Mouse (Mus musculus) lung, postnatal 0 days (tissue): ENCODE data around the gene Cdk6. TPM values are rescaled to one million over a fixed set of nuclear protein-coding genes. Genes with fewer than 3 reads are reported as not detected.
A peak's percentile ranks its signal among the peaks of the same experiment; 100 is the strongest.
"Not testable (repeated sequence)": the region's sequence is repeated elsewhere in the genome, so short reads cannot be mapped to it uniquely, and the experiment has no call there.

Source experiments
- ATAC-seq: fragments of 200-750 bp; cut with Nextera tagmentation; 2 replicates; pipeline ENCODE4 v1.8.0; 2017; ENCODE audit warnings: moderate library complexity
- DNase-seq: peaks from one replicate; pipeline ENCODE4 v3.0.0-alpha.2; 2016; ENCODE audit warnings: low spot score
- H3K27ac ChIP-seq: fragments of 300-500 bp; sonication (generic); 2 replicates; pipeline ENCODE4 v1.5.1; 2014; ENCODE audit warnings: antibody characterized with exemption, mild to moderate bottlenecking, low read length, mixed read lengths
- H3K27me3 ChIP-seq: fragments of 300-500 bp; sonication (generic); replicated peaks from 2 replicates; pipeline ENCODE4 v1.6.1; 2014; ENCODE audit warnings: low read length, mixed read lengths; ENCODE audit not compliant: insufficient read depth
- H3K36me3 ChIP-seq: fragments of 300-500 bp; sonication (generic); 2 replicates; pipeline ENCODE4 v1.6.1; 2014; ENCODE audit warnings: low read length, mixed read lengths; ENCODE audit not compliant: insufficient read depth
- H3K4me1 ChIP-seq: fragments of 300-500 bp; sonication (generic); 2 replicates; pipeline ENCODE4 v1.6.1; 2014; ENCODE audit warnings: antibody characterized with exemption, low read depth, low read length, mixed read lengths; ENCODE audit not compliant: insufficient read depth
- H3K4me2 ChIP-seq: fragments of 300-500 bp; sonication (generic); replicated peaks from 2 replicates; pipeline ENCODE4 v1.6.1; 2014; ENCODE audit warnings: low read depth, mild to moderate bottlenecking, low read length, moderate library complexity, mixed read lengths
- H3K4me3 ChIP-seq: fragments of 300-500 bp; sonication (generic); 2 replicates; pipeline ENCODE4 v1.5.1; 2014; ENCODE audit warnings: low read depth, low read length
- H3K9ac ChIP-seq: fragments of 300-500 bp; sonication (generic); replicated peaks from 2 replicates; pipeline ENCODE4 v1.6.1; 2014; ENCODE audit warnings: low read depth, mild to moderate bottlenecking
- H3K9me3 ChIP-seq: fragments of 300-500 bp; sonication (generic); 2 replicates; pipeline ENCODE4 v1.6.1; 2016; ENCODE audit warnings: low read length, mixed read lengths
- CTCF ChIP-seq: IDR thresholded peaks from 2 replicates; pipeline ENCODE4 v1.5.1; 2016; ENCODE audit warnings: antibody characterized with exemption, mild to moderate bottlenecking
- EP300 ChIP-seq: IDR thresholded peaks from 2 replicates; pipeline ENCODE4 v1.6.1; 2016; ENCODE audit warnings: antibody characterized with exemption, mild to moderate bottlenecking, control low read depth
- WGBS: fragments of 180-500 bp; shearing (Covaris S2); extraction: QIAGEN DNeasy Blood & Tissue Kit; methylation state at CpG from one replicate; pipeline ENCODE4 v1.1.7; 2014; 5-methylcytosine and 5-hydroxymethylcytosine counted together
- polyA plus RNA-seq: library from polyadenylated mRNA; unstranded; fragments of >200 nt; fragmentation: Nextera tagmentation; extraction: Ambion mirVana; gene quantifications from 2 replicates; pipeline ENCODE4 v1.2.1, GENCODE M21; 2015

Cdk6 gene
- polyA plus RNA-seq, 1 experiment from 2014 or later, result 19.7 TPM

GRCm38 (mm10) chr5:3343566-3344080 is 2.3 kb downstream of the Cdk6 start:
- no peak for TF ChIP-seq EP300
- TF ChIP-seq CTCF, result peak; percentile 41
- H3K4me3 ChIP-seq, result peak overlapping the region; percentile 75
- peak overlapping the region; percentile 79 for H3K27ac ChIP-seq
- WGBS, result under 1% methylated on average over 28 of the region's 37 CpGs
- ATAC-seq (peak; percentile 58), DNase-seq (peak; percentile 63)
- no peaks in the 10 kb centered on the region for H3K36me3 ChIP-seq
- peak overlapping the region; percentile 43 for H3K9ac ChIP-seq
- H3K9me3 ChIP-seq, result no peaks in the 10 kb centered on the region
- no peaks in the 10 kb centered on the region for H3K4me1 ChIP-seq
- peak overlapping the region; percentile 98 for H3K4me2 ChIP-seq
- H3K27me3 ChIP-seq, result no peaks in the 10 kb centered on the region

- H3K9ac ChIP-seq, result peak overlapping the region; percentile 43
- peak overlapping the region; percentile 79 for H3K27ac ChIP-seq
- H3K4me2 ChIP-seq, result peak overlapping the region; percentile 98
- H3K9me3 ChIP-seq, result no peaks in the 10 kb centered on the region
- H3K4me1 ChIP-seq, result no peaks in the 10 kb centered on the region
- peak; percentile 85 for DNase-seq
- H3K36me3 ChIP-seq, result no peaks in the 10 kb centered on the region
- TF ChIP-seq CTCF, result peak; percentile 89
- no peak for TF ChIP-seq EP300
- ATAC-seq, result peak; percentile 77
- peak overlapping the region; percentile 75 for H3K4me3 ChIP-seq
- no peaks in the 10 kb centered on the region for H3K27me3 ChIP-seq
- WGBS, result 1% methylated on average over 49 of the region's 58 CpGs
These were observed 2.9 kb downstream of the Cdk6 start for GRCm38 (mm10) chr5:3344081-3344631.

GRCm38 (mm10) chr5:3345540-3345939 is 4.3 kb downstream of the Cdk6 start:
- DNase-seq, result peak; percentile 23
- TF ChIP-seq EP300, result 0 out of 2 replicates have a peak, but pooled peaks have one; percentile 27
- H3K27me3 ChIP-seq, H3K36me3 ChIP-seq, H3K9ac ChIP-seq, H3K4me3 ChIP-seq, ATAC-seq, H3K4me1 ChIP-seq, H3K9me3 ChIP-seq, H3K27ac ChIP-seq, H3K4me2 ChIP-seq: not testable (repeated sequence)
- WGBS, result 38% methylated on average over 4 of the region's 4 CpGs

- H3K9ac ChIP-seq, H3K4me2 ChIP-seq, H3K36me3 ChIP-seq, ATAC-seq, DNase-seq, H3K4me1 ChIP-seq, H3K4me3 ChIP-seq, H3K27ac ChIP-seq, H3K27me3 ChIP-seq, H3K9me3 ChIP-seq: not testable (repeated sequence)
- WGBS, result 56% methylated on average over 4 of the region's 4 CpGs
These were observed 8.1 kb downstream of the Cdk6 start for GRCm38 (mm10) chr5:3349393-3349792.

- H3K4me1 ChIP-seq, H3K27ac ChIP-seq, ATAC-seq, H3K9me3 ChIP-seq, H3K36me3 ChIP-seq, H3K4me3 ChIP-seq, H3K27me3 ChIP-seq, DNase-seq, H3K9ac ChIP-seq, H3K4me2 ChIP-seq: not testable (repeated sequence)
- 61% methylated on average over 4 of the region's 4 CpGs for WGBS
These were observed 10.6 kb downstream of the Cdk6 start for GRCm38 (mm10) chr5:3351836-3352235.

- DNase-seq (no peak), ATAC-seq (no peak)
- no peaks in the 10 kb centered on the region for H3K4me1 ChIP-seq
- no peaks in the 10 kb centered on the region for H3K9me3 ChIP-seq
- no peaks in the 10 kb centered on the region for H3K36me3 ChIP-seq
- H3K4me2 ChIP-seq, result no peak overlapping the region
- no peak overlapping the region for H3K4me3 ChIP-seq
- H3K9ac ChIP-seq, result no peak overlapping the region
- TF ChIP-seq CTCF, result no peak
- no peak for TF ChIP-seq EP300
- no peaks in the 10 kb centered on the region for H3K27me3 ChIP-seq
- H3K27ac ChIP-seq, result no peak overlapping the region
- 94% methylated on average over 3 of the region's 3 CpGs for WGBS
These were observed 11.0 kb downstream of the Cdk6 start for GRCm38 (mm10) chr5:3352314-3352713.

- 87% methylated on average over 3 of the region's 3 CpGs for WGBS
- DNase-seq (no peak), ATAC-seq (no peak)
- Histone ChIP-seq H3K27me3 (no peaks in the 10 kb centered on the region), H3K9ac (no peak overlapping the region), H3K4me1 (no peaks in the 10 kb centered on the region), H3K9me3 (no peaks in the 10 kb centered on the region), H3K36me3 (no peaks in the 10 kb centered on the region), H3K4me2 (no peak overlapping the region), H3K27ac (no peak overlapping the region), H3K4me3 (no peak overlapping the region)
- TF ChIP-seq EP300 (no peak), CTCF (no peak)
These were observed 11.5 kb downstream of the Cdk6 start for GRCm38 (mm10) chr5:3352827-3353226.
